Mouse (Mus musculus): ENCODE data around the gene Nt5c3b. TPM values are rescaled to one million over a fixed set of nuclear protein-coding genes. Genes with fewer than 3 reads are reported as not detected.

Gene Nt5c3b
- polyA plus RNA-seq, 1 experiment: 40.8 TPM

- H3K27me3 ChIP-seq (ENCODE audit: control insufficient read depth, insufficient read depth, low read length): peaks cover 12% of the 10 kb centered on the region
- H3K36me3 ChIP-seq (ENCODE audit: control insufficient read depth, insufficient read depth, low read length): no peaks in the 10 kb centered on the region
- peak within 1 kb of the TSS; percentile 59; the same call in 1 of the 2 replicates for H3K27ac ChIP-seq (ENCODE audit: insufficient read depth, low read length)
- peaks cover 2% of the 10 kb centered on the region; the same call in 1 of the 2 replicates for H3K4me1 ChIP-seq (ENCODE audit: control insufficient read depth, insufficient read depth, insufficient read length)
- no peak for DNase-seq (ENCODE audit: low read depth in 1 of 2, low spot score in 2 of 2)
- WGBS: 6% methylated on average over 31 of the region's 31 CpGs
- peak within 1 kb of the TSS; percentile 57 for H3K4me3 ChIP-seq (ENCODE audit: extremely low read depth, insufficient read depth, insufficient read length)
- TF ChIP-seq POLR2A (IDR thresholded peaks at IDR 0.05; ENCODE audit: low read depth, low read length) (no peak), CTCF (IDR thresholded peaks at IDR 0.05; ENCODE audit: extremely low read depth, insufficient read depth, insufficient read length, insufficient replicate concordance) (no peak)
Measured at GRCm38 (mm10) chr11:100414914-100415822, 26.4 kb downstream of the Nt5c3b start, which contains the start of gene Fkbp10. Gene Fkbp10 (plus strand): TSS chr11:100415697.

DNA sequence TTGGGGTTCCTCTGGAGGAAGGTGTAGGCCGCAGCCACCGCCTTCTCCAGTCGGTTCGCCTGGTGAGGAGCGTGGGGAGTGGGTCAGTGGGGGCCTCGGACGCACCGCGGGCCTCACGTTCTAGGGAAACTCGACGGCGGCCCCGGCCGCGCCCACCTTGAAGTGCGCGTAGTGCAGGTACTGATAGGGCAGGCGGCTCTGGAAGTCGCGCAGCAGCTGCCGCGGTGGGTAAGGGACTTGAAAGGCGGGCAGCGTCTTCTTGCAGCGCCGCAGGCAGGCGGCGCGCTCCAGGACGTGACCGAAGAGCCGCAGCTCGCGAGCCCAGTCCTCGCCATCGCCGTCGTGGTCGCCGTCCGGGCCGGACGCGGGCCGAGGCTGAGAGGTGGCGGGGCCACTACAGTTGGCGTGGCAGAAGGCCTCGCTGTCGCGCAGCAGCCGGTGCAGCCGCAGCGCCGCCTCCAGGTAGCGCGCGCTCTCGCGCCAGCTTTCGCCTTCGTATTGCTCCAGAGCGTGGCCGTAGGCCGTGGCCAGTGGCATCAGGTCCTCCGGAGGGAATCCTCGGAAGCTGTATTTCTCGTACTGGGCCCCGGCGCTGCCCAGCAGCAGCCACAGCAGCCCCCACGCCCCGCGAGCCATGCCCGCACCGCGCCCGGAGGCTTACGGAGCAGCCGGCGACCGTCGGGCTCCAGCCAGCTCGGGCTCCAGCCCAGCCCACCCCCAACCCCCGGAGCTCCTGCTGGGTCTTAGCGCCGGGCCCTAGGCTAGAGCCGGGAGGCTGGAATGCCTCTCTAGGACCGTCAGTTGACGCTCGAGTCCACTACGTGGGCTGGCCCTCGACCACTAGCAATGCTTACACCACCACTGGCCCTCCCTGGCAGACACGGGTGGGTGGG is 27.3 kb downstream of the Nt5c3b start, which contains the start of gene P3h4:
Gene P3h4 (minus strand): TSS at position 816 of the 893 bp plus-strand sequence.
- 8% methylated on average over 93 of the region's 93 CpGs for WGBS
- H3K27me3 ChIP-seq (ENCODE audit: control insufficient read depth, insufficient read depth, low read length): peaks cover 12% of the 10 kb centered on the region
- TF ChIP-seq POLR2A (IDR thresholded peaks at IDR 0.05; ENCODE audit: low read depth, low read length) (no peak), CTCF (IDR thresholded peaks at IDR 0.05; ENCODE audit: extremely low read depth, insufficient read depth, insufficient read length, insufficient replicate concordance) (peak; percentile 41; the same call in 1 of the 2 replicates)
- H3K4me1 ChIP-seq (ENCODE audit: control insufficient read depth, insufficient read depth, insufficient read length): peaks cover 2% of the 10 kb centered on the region; the same call in 1 of the 2 replicates
- peak within 1 kb of the TSS; percentile 57 for H3K4me3 ChIP-seq (ENCODE audit: extremely low read depth, insufficient read depth, insufficient read length)
- H3K27ac ChIP-seq (ENCODE audit: insufficient read depth, low read length): peak within 1 kb of the TSS; percentile 59; the same call in 1 of the 2 replicates
- DNase-seq (ENCODE audit: low read depth in 1 of 2, low spot score in 2 of 2): peak in 1 of 2 experiments; percentile 37
- H3K36me3 ChIP-seq (ENCODE audit: control insufficient read depth, insufficient read depth, low read length): no peaks in the 10 kb centered on the region

DNA sequence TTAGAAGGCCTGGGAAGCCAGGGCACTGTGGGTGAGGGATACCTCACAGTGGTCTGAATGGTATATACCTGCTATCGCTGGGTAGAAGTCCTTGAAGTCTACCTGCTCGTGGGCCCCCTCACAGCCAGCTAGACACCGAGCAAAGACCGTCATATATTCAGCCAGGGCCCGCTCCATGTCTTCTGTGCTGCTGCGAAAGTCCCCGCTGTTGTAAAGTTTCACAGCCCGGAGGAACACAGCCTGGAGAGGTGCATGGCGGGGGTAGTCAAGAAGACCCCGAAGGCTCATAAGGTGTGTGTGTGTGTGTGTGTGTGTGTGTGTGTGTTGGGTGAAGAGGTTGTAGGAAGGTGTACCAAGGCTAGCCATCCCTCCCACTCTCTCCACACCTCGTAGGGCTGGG is 28.1 kb downstream of the Nt5c3b start:
- H3K36me3 ChIP-seq (ENCODE audit: control insufficient read depth, insufficient read depth, low read length): no peaks in the 10 kb centered on the region
- 90% methylated on average over 11 of the region's 11 CpGs for WGBS
- H3K4me3 ChIP-seq (ENCODE audit: extremely low read depth, insufficient read depth, insufficient read length): peak overlapping the region; percentile 57; the same call in 1 of the 2 replicates
- peaks cover 2% of the 10 kb centered on the region; the same call in 1 of the 2 replicates for H3K4me1 ChIP-seq (ENCODE audit: control insufficient read depth, insufficient read depth, insufficient read length)
- H3K27ac ChIP-seq (ENCODE audit: insufficient read depth, low read length): no peak overlapping the region
- H3K27me3 ChIP-seq (ENCODE audit: control insufficient read depth, insufficient read depth, low read length): peaks cover 12% of the 10 kb centered on the region
- TF ChIP-seq CTCF (IDR thresholded peaks at IDR 0.05; ENCODE audit: extremely low read depth, insufficient read depth, insufficient read length, insufficient replicate concordance): no peak
- no peak for DNase-seq (ENCODE audit: low read depth in 1 of 2, low spot score in 2 of 2)

- TF ChIP-seq POLR2A (IDR thresholded peaks at IDR 0.05; ENCODE audit: low read depth, low read length): no peak
- no peak for TF ChIP-seq CTCF (IDR thresholded peaks at IDR 0.05; ENCODE audit: extremely low read depth, insufficient read depth, insufficient read length, insufficient replicate concordance)
- Histone ChIP-seq H3K4me3 (ENCODE audit: extremely low read depth, insufficient read depth, insufficient read length) (no peak overlapping the region), H3K27ac (ENCODE audit: insufficient read depth, low read length) (no peak overlapping the region), H3K27me3 (ENCODE audit: control insufficient read depth, insufficient read depth, low read length) (peaks cover 12% of the 10 kb centered on the region), H3K36me3 (ENCODE audit: control insufficient read depth, insufficient read depth, low read length) (no peaks in the 10 kb centered on the region), H3K4me1 (ENCODE audit: control insufficient read depth, insufficient read depth, insufficient read length) (peaks cover 2% of the 10 kb centered on the region; the same call in 1 of the 2 replicates)
- no peak for DNase-seq (ENCODE audit: low read depth in 1 of 2, low spot score in 2 of 2)
- WGBS: 34% methylated on average over 11 of the region's 11 CpGs
Measured at GRCm38 (mm10) chr11:100411736-100412135, 29.9 kb downstream of the Nt5c3b start.

GRCm38 (mm10) chr11:100409686-100410085 is 31.9 kb downstream of the Nt5c3b start:
- Histone ChIP-seq H3K27ac (ENCODE audit: insufficient read depth, low read length) (no peak overlapping the region), H3K27me3 (ENCODE audit: control insufficient read depth, insufficient read depth, low read length) (peaks cover 8% of the 10 kb centered on the region), H3K4me3 (ENCODE audit: extremely low read depth, insufficient read depth, insufficient read length) (no peak overlapping the region), H3K36me3 (ENCODE audit: control insufficient read depth, insufficient read depth, low read length) (no peaks in the 10 kb centered on the region), H3K4me1 (ENCODE audit: control insufficient read depth, insufficient read depth, insufficient read length) (peaks cover 2% of the 10 kb centered on the region; the same call in 1 of the 2 replicates)
- DNase-seq (ENCODE audit: low read depth in 1 of 2, low spot score in 2 of 2): no peak
- TF ChIP-seq CTCF (IDR thresholded peaks at IDR 0.05; ENCODE audit: extremely low read depth, insufficient read depth, insufficient read length, insufficient replicate concordance) (no peak), POLR2A (IDR thresholded peaks at IDR 0.05; ENCODE audit: low read depth, low read length) (no peak)
- WGBS: 69% methylated on average over 3 of the region's 3 CpGs

DNA sequence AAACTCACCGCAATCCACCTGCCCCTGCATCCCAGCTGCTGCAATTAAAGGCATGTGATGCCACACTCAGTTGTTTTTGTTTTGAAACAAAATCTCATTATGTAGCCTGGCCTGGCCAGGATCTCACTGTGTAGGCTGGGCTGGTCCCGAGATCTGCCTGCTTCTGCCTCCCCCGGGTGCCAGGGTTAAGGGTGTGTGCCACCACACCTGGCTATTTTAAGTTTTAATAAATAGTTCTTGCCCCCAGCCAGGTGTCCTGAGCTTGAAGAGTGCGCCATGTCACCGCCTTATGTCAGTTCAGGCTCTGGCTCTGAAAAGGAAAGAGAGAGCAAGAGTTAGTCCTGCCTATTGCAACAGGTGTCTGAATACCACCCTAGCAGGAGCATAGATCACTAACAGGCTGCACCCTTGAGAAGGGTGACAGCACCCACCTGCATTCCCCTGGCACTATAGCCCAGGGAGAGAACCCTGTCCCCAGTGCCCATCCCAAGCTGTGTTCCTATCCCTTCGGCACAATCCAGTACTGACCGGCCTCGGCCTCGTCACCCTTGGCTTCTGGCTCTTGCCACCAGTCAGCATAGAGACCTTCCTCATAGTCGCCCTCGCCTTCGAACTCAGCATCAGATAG is 32.7 kb downstream of the Nt5c3b start:
- no peak for TF ChIP-seq CTCF (IDR thresholded peaks at IDR 0.05; ENCODE audit: extremely low read depth, insufficient read depth, insufficient read length, insufficient replicate concordance)
- TF ChIP-seq POLR2A (IDR thresholded peaks at IDR 0.05; ENCODE audit: low read depth, low read length): no peak
- H3K27ac ChIP-seq (ENCODE audit: insufficient read depth, low read length): no peak overlapping the region
- no peak for DNase-seq (ENCODE audit: low read depth in 1 of 2, low spot score in 2 of 2)
- no peak overlapping the region for H3K4me3 ChIP-seq (ENCODE audit: extremely low read depth, insufficient read depth, insufficient read length)
- no peaks in the 10 kb centered on the region for H3K36me3 ChIP-seq (ENCODE audit: control insufficient read depth, insufficient read depth, low read length)
- 86% methylated on average over 12 of the region's 12 CpGs for WGBS
- peaks cover under 1% of the 10 kb centered on the region; the same call in 1 of the 2 replicates for H3K27me3 ChIP-seq (ENCODE audit: control insufficient read depth, insufficient read depth, low read length)
- H3K4me1 ChIP-seq (ENCODE audit: control insufficient read depth, insufficient read depth, insufficient read length): 0 out of 2 replicates have a peak, but pooled peaks cover 2% of the 10 kb centered on the region
